Mouse (Mus musculus): ENCODE results near the gene Klrb1c. TPM values are rescaled to one million over a fixed set of nuclear protein-coding genes. Genes with fewer than 3 reads are reported as not detected.
"Not testable (repeated sequence)": the region's sequence is repeated elsewhere in the genome, so short reads cannot be mapped to it uniquely, and the experiment has no call there.

Gene Klrb1c
- polyA plus RNA-seq, 1 experiment from 2014 or later: not detected

DNA sequence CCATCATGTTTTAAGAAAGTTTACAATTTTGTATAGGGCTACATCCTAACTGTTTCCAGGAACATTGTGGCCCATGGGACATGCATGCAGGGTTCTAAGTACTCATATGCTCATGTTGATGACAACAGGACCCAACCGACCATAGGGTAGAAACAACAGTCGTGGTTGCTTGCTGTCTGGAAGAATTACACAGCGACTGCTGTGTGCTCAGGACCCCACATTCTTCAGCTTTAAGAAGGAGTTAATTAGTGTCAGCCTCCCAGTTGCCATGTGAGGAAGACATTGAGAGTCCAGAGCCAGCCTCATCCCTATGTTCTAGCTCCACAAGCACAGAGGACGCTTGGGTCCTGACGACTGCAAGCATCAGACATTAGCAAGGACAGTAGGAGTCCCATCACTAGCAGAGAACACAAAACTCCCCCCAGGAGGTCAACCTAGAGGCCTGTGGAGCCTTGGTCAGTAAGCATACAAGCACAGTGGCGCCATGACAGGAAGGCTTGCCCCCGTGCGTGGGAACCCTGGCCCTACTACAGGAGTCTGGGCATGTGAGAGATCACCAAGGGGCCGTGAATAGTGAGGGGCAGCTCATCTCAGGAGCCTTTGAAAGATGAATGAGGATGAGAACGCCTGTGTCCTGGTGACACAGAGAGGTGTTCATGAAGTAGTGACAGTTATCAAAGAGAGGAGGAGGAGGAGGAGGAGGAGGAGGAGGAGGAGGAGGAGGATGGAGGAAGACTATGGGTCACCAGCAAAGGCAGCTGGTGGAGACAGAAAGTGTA, 25.9 kb downstream of the Klrb1c start:
- H3K9ac ChIP-seq: peak overlapping the region; percentile 65; the same call in 1 of the 2 replicates
- peak overlapping the region; percentile 59 for H3K4me2 ChIP-seq (replicated peaks)
- not testable (repeated sequence) for H3K9me3 ChIP-seq; ATAC-seq (ENCODE audit: insufficient number of reproducible peaks, insufficient read depth, low FRiP score, low TSS enrichment); H3K36me3 ChIP-seq; H3K4me1 ChIP-seq; H3K27me3 ChIP-seq
- H3K27ac ChIP-seq: 0 out of 2 replicates have a peak overlapping the region, but pooled peaks have one; percentile 67
- 74% methylated on average over 10 of the region's 10 CpGs for WGBS
- H3K4me3 ChIP-seq: peak overlapping the region; percentile 44

- H3K4me2 ChIP-seq (replicated peaks): peak overlapping the region; percentile 39
- no peaks in the 10 kb centered on the region for H3K36me3 ChIP-seq
- no peaks in the 10 kb centered on the region for H3K27me3 ChIP-seq
- H3K27ac ChIP-seq: no peak overlapping the region
- H3K4me1 ChIP-seq: no peaks in the 10 kb centered on the region
- H3K9me3 ChIP-seq: no peaks in the 10 kb centered on the region
- ATAC-seq (ENCODE audit: insufficient number of reproducible peaks, insufficient read depth, low FRiP score, low TSS enrichment): no peak
- WGBS: 40% methylated on average over 5 of the region's 5 CpGs
- peak overlapping the region; percentile 57 for H3K4me3 ChIP-seq
- no peak overlapping the region for H3K9ac ChIP-seq
Measured at GRCm38 (mm10) chr6:128761144-128761540, 27.9 kb downstream of the Klrb1c start.

GRCm38 (mm10) chr6:128760416-128761143, 28.4 kb downstream of the Klrb1c start:
- peak overlapping the region; percentile 57 for H3K4me3 ChIP-seq
- H3K4me2 ChIP-seq (replicated peaks): peak overlapping the region; percentile 39
- WGBS: under 1% methylated on average over 44 of the region's 44 CpGs
- not testable (repeated sequence) for H3K27me3 ChIP-seq, H3K36me3 ChIP-seq, H3K9me3 ChIP-seq, H3K4me1 ChIP-seq
- ATAC-seq (ENCODE audit: insufficient number of reproducible peaks, insufficient read depth, low FRiP score, low TSS enrichment): peak; percentile 59
- H3K27ac ChIP-seq: peak overlapping the region; percentile 86
- peak overlapping the region; percentile 47 for H3K9ac ChIP-seq

- H3K27ac ChIP-seq: peak overlapping the region; percentile 86
- H3K27me3 ChIP-seq, H3K36me3 ChIP-seq, H3K4me1 ChIP-seq, H3K9me3 ChIP-seq: not testable (repeated sequence)
- 1% methylated on average over 22 of the region's 22 CpGs for WGBS
- ATAC-seq (ENCODE audit: insufficient number of reproducible peaks, insufficient read depth, low FRiP score, low TSS enrichment): peak; percentile 4; the same call in 1 of the 2 replicates
- H3K4me3 ChIP-seq: peak overlapping the region; percentile 57
- H3K4me2 ChIP-seq (replicated peaks): peak overlapping the region; percentile 11; the same call in 1 of the 2 replicates
- peak overlapping the region; percentile 47 for H3K9ac ChIP-seq
Measured at GRCm38 (mm10) chr6:128760016-128760415, 29.0 kb downstream of the Klrb1c start.

- no peaks in the 10 kb centered on the region for H3K9me3 ChIP-seq
- H3K27me3 ChIP-seq: no peaks in the 10 kb centered on the region
- no peaks in the 10 kb centered on the region for H3K36me3 ChIP-seq
- no peaks in the 10 kb centered on the region for H3K4me1 ChIP-seq
- H3K4me2 ChIP-seq (replicated peaks): 0 out of 2 replicates have a peak overlapping the region, but pooled peaks have one; percentile 11
- ATAC-seq (ENCODE audit: insufficient number of reproducible peaks, insufficient read depth, low FRiP score, low TSS enrichment): no peak
- no peak overlapping the region for H3K27ac ChIP-seq
- WGBS: 78% methylated on average over 5 of the region's 5 CpGs
- H3K4me3 ChIP-seq: peak overlapping the region; percentile 57
- H3K9ac ChIP-seq: no peak overlapping the region
Measured at GRCm38 (mm10) chr6:128759221-128759950, 29.6 kb downstream of the Klrb1c start.

DNA sequence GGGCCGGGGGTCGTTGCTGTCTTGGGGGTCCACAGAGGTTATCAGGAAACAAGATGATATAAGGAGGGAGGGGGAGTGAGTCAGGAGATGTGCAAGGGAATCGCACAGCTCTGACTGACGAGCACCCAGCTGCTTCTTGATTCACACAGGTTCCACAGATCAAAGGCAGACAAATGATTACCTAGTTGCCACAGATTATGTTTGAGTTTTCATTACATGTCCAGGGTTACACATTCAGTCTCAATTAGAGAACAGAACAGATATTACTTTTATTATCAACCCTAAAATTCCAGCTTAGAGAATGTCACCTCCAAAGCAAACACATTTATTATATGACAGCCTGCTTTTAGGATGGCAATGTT, 33.6 kb downstream of the Klrb1c start:
- H3K4me2 ChIP-seq (replicated peaks); H3K27ac ChIP-seq; H3K4me3 ChIP-seq; ATAC-seq (ENCODE audit: insufficient number of reproducible peaks, insufficient read depth, low FRiP score, low TSS enrichment); H3K9ac ChIP-seq; H3K9me3 ChIP-seq; H3K36me3 ChIP-seq; H3K27me3 ChIP-seq; H3K4me1 ChIP-seq: not testable (repeated sequence)
- 71% methylated on average over 4 of the region's 4 CpGs for WGBS

- WGBS: 82% methylated on average over 12 of the region's 12 CpGs
- H3K4me1 ChIP-seq; H3K36me3 ChIP-seq; H3K4me2 ChIP-seq (replicated peaks); H3K27me3 ChIP-seq; H3K9ac ChIP-seq; H3K4me3 ChIP-seq; H3K27ac ChIP-seq; H3K9me3 ChIP-seq; ATAC-seq (ENCODE audit: insufficient number of reproducible peaks, insufficient read depth, low FRiP score, low TSS enrichment): not testable (repeated sequence)
Measured at GRCm38 (mm10) chr6:128754748-128755401, 34.1 kb downstream of the Klrb1c start.

- H3K4me1 ChIP-seq, H3K27ac ChIP-seq, H3K4me3 ChIP-seq, H3K9me3 ChIP-seq, H3K36me3 ChIP-seq, H3K9ac ChIP-seq, H3K27me3 ChIP-seq: not testable (repeated sequence)
- 0 out of 2 replicates have a peak overlapping the region, but pooled peaks have one; percentile 3 for H3K4me2 ChIP-seq (replicated peaks)
- peak; percentile 31; the same call in 1 of the 2 replicates for ATAC-seq (ENCODE audit: insufficient number of reproducible peaks, insufficient read depth, low FRiP score, low TSS enrichment)
- 41% methylated on average over 10 of the region's 10 CpGs for WGBS
Measured at GRCm38 (mm10) chr6:128754265-128754664, 34.8 kb downstream of the Klrb1c start.

- not testable (repeated sequence) for H3K4me2 ChIP-seq (replicated peaks); H3K9ac ChIP-seq; H3K27me3 ChIP-seq; H3K36me3 ChIP-seq; H3K27ac ChIP-seq; H3K9me3 ChIP-seq; H3K4me1 ChIP-seq; H3K4me3 ChIP-seq
- WGBS: 36% methylated on average over 8 of the region's 8 CpGs
- ATAC-seq (ENCODE audit: insufficient number of reproducible peaks, insufficient read depth, low FRiP score, low TSS enrichment): peak; percentile 90
Measured at GRCm38 (mm10) chr6:128753610-128754224, 35.3 kb downstream of the Klrb1c start.

GRCm38 (mm10) chr6:128747006-128747405, 42.0 kb downstream of the Klrb1c start:
- H3K9ac ChIP-seq; H3K36me3 ChIP-seq; H3K4me2 ChIP-seq (replicated peaks); H3K4me3 ChIP-seq; H3K4me1 ChIP-seq; H3K27ac ChIP-seq; H3K9me3 ChIP-seq; ATAC-seq (ENCODE audit: insufficient number of reproducible peaks, insufficient read depth, low FRiP score, low TSS enrichment); H3K27me3 ChIP-seq: not testable (repeated sequence)
- 70% methylated on average over 6 of the region's 6 CpGs for WGBS

DNA sequence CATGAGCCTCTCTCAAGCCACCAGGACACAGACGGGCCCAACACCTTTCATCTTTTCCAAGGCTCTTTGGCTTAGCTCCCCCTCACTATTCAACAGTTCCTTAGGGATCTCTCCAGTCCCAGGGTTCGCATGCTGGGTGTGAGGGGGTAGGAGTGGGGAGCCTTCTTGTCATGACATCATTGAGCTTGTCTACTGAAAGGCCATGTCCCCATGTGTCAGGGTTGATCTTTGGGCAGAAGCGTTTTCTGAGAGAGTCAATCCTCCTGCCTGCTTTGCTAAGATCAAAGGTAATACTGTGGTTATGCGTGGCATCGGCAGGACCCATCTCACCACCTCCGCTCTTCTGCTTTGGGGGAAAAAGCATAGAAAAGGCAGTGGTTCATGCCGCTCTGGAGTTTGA, 51.6 kb downstream of the Klrb1c start:
- no peaks in the 10 kb centered on the region for H3K9me3 ChIP-seq
- H3K9ac ChIP-seq: no peak overlapping the region
- H3K27ac ChIP-seq: no peak overlapping the region
- H3K36me3 ChIP-seq: no peaks in the 10 kb centered on the region
- 87% methylated on average over 7 of the region's 7 CpGs for WGBS
- H3K4me2 ChIP-seq (replicated peaks): no peak overlapping the region
- no peaks in the 10 kb centered on the region for H3K4me1 ChIP-seq
- no peaks in the 10 kb centered on the region for H3K27me3 ChIP-seq
- no peak overlapping the region for H3K4me3 ChIP-seq
- no peak for ATAC-seq (ENCODE audit: insufficient number of reproducible peaks, insufficient read depth, low FRiP score, low TSS enrichment)

Measured in embryonic facial prominence, embryonic 12.5 days (tissue).